Mouse (Mus musculus): ENCODE results near the gene Cdkn1c.

Gene Cdkn1c

DNA sequence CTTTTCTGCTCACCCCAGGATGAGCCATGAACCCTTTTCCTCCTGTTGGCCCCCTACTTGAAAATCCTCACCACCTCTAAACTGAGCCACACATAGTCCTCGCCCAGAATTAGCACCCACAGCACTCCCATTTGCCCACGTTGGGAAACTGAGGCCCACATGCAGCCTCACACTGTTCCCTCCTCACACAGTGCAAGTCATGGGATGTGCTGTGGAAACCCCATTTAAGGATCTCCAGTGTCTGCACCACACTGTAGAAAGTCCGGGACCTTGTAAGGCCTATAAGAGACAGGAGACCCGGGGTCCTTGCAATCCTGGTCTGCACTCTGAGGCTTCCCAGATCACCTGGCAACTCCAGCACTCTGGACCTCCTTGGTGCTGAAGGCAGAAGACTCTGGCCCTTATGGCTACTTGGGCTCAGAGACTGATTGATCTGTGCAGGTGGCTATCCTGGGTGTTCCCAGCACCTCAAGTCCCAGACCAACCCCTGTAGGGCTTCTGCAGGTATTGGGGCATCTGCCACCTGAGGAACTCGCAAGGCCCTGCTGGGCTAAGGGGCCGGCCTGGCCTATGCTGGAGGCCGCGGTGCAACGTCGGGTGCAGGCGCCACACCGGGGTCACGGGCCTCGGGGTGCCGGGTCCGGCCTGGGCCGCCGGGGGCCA lies 23.5 kb downstream of the Cdkn1c start:
- no peak for DNase-seq

DNA sequence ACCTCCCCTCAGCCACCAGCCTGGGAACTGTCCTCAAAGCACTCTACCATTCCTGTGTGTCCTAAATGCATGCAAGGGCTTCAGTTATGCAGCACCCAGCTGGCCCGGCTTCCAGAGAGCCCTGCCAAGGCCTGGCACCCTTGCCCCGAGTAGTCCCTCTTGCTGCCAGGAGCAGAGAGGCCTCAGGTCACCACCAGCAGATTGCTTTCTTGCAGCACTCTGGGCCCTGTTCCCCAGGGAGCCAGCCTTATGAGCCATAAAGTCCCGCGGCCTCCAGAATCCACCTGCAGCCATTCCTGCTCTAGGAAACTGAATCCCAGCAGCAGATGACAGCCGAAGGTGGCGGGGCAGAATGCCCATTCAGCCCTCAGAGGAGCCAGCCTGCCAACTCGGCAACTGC lies 27.5 kb downstream of the Cdkn1c start:
- DNase-seq: peak in 1 of 2 experiments; percentile 28

- DNase-seq: no peak
Observed at GRCm38 (mm10) chr7:143432631-143433030, 28.2 kb downstream of the Cdkn1c start.

DNA sequence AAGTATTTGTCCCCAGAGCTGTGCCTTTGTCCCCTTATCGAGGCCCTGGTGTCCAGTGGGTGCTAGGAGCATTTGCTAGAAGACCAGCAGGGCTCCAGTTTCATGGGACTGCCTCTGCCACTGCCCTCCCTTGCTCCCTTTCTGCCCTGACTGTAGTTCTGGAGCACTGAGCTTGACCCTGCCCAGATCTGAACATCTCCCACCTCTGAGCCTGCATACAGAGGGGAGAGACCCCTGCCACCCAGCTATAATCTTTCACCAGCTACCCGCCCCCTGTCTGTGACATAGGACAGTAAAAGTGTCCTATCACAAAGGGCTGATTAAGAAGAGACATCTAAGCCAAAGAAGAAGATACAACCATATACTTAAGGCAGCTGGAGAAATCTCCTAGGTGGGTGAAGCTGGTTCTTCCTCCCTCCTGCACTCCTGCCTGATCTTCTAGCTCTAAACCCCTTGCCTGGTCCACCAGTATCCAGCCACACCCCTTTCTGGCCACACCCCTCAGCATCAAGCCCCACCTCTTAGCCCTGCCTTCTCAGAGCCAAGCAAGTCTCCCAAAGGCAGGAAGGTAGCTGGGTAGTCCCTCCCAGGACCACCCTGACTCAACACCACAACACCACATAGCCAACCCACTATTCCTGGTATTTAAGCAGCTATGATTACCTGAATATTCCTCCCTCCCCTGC lies 31.9 kb downstream of the Cdkn1c start:
- no peak for DNase-seq

GRCm38 (mm10) chr7:143428142-143428813 lies 32.6 kb downstream of the Cdkn1c start:
- DNase-seq: no peak

DNA sequence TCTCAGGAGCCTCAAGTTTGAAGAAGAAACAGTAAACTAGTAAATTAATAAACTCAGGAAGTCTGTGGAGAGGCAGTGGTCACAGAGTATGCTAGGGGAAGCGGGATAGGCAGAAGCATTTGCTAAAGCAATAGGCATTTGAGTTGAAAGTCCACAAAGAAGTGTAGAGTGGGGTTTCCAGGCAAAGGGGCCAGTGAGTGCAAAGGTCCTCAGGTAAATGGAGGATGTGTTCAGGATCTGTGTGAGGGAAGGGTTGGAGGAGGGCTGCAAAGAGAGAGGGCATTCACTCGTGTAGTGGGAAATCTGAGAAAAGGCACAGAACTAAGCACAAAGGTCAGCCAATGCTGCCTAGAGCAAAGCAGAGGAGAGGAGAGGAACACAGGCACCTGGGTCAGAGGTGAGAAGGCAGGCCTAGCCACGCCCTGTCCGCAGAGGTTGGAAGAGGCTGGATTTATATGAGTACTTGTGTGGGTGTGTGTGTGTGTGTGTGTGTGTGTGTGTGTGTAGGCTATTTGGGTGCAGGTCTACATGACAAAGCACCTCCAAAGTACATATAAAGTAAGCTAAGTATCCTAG lies 41.2 kb downstream of the Cdkn1c start:
- DNase-seq: peak; percentile 18 to 44

DNA sequence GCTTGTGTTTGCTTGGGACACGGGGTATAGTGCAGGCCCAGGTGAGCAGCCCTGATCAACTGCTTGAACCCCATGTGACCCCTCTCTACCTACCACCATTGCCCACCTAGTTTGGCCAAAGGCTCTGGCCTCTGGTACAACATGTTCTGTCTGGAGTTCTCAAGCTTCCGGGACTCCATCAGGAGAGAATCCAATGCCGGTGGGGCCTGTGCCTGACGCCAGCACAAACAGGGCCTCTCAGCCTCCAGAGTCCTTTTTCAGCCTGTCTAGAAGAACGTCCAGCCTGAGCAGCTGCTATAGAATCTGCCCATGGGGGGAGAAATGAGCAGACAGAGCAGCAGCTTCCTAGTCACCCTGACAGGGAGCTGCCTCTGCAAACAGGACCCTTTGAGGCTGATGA lies 43.0 kb downstream of the Cdkn1c start:
- DNase-seq: no peak

GRCm38 (mm10) chr7:143416406-143416805 lies 44.4 kb downstream of the Cdkn1c start:
- DNase-seq: no peak

DNA sequence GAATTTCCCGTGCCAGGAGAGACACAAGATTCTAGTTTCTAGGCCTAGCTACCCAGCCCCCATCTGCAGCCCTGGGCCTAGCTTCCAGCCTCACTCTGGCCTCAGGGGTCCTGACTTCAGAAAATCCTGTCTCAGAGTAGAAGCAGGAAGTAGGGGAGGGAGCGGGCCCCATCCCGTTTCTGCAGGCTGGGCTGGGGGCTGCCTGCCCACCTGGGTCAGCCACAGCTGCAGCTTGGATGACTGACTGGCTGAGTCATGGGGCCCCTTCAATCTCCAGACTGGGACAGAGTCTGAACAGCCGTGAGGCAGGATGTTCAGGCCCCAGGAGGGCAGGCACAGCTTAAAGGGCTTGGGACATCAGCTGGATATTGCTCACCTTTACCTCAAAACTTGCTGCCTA lies 45.8 kb downstream of the Cdkn1c start:
- DNase-seq: no peak

GRCm38 (mm10) chr7:143412606-143413005 lies 48.2 kb downstream of the Cdkn1c start:
- DNase-seq: peak; percentile 47 to 63

DNA sequence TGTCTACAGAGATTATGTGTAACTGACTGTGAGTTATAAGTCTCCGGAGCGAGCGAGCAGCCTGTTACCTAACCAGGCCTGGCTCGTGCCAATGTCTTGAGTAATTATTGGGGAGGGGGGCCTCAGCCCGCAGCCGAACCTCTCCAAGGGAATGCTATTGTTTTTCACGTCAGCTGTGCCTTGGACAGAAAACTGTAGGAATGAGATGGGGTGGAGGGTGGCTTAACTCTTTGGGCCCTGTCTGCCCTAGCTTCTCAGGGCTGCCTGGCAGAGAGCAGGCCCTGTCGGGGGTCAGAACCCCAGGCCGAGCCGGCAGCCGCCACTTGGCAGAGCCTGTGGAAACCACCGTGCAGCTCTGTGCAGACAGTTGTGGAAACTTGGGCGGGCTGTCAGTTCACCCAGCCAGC lies 52.2 kb downstream of the Cdkn1c start:
- DNase-seq: no peak

All from kidney, postnatal 36 days (tissue).